Mouse (Mus musculus): ENCODE data around the gene Adamts14.

Adamts14 gene

DNA sequence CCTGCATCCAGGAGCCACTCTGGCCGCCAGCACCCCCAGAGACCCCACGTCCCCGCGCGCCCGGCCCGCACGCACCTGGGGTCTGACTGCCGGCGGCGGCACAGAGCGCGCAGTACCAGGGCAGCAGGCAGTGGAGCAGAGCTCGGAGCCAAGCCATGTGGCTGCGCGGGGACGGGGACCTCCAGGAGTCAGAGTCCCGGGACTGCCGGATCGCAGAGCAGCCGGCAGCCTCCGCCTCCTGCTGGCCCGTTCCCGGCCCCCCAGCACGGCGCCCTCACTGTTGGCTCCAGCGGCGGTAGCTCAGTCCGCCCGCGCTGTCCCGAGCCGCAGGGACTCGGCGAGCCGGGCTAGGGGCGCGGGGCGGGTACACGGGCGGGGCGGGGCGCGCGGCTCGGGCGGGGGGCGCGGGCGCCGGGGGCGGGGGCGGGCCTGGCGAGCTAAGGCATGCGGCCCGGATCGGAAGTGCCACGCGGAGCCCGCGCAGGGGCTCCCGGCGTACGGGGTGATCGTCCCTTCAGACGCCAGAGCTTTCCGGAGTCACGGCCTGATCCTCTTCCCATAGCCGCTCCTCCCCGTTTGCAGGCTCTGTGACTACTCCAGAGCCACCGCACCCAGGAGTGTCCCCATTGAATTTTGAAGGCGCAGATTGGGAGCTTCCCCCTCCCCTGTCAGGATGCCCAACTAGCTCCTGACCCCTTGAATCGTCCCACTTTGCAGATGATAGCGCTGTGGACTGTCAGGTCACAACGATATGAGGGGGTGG is at the start of gene Adamts14:
Adamts14 (minus strand) TSS at position 358 of the 763 bp plus-strand sequence.
- no peak for DNase-seq (ENCODE audit: low spot score)

DNA sequence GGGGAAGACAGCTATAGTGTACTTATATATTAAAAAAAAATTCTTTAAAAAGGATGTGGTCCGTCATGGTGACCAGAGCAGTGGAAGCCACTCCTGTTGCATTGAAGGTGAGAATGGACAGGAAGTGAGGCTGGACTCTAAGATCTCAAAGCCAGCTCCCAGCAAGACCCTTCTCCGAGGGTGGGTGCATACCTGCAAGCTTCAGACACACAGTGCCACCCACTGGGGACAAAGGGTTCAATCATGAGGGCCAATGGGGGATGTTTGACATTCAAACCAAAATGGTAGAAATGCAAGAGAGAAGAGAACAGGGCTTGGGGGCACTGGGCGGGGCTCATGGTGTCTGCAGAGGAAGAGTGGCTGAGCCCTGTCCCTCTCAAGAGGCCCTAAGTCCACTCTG is 45.3 kb upstream of the Adamts14 start:
- DNase-seq (ENCODE audit: low spot score) = no peak

GRCm38 (mm10) chr10:61315324-61315880 is 42.2 kb upstream of the Adamts14 start:
- no peak for DNase-seq (ENCODE audit: low spot score)

DNA sequence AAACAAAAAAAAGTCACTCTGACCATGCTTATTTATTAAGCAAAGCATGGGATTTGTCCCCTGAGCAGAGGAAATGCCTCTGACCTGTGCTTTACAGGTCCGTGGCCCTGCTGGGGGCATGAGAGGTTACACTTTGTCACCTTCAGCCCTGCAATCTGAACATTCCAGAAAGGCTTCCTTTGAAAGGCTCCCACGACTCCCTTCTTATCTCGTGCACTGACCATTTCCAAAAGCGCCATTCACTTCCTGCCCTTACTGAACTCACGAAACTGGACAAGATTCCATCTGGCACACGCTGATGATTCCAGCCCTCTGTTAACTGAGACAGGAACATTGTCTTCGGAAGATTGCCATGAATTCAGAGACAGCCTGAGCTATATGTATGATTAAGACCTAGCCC is 40.5 kb upstream of the Adamts14 start:
- no peak for DNase-seq (ENCODE audit: low spot score)

- no peak for DNase-seq (ENCODE audit: low spot score)
Measured at GRCm38 (mm10) chr10:61312754-61313153, 39.5 kb upstream of the Adamts14 start.

DNA sequence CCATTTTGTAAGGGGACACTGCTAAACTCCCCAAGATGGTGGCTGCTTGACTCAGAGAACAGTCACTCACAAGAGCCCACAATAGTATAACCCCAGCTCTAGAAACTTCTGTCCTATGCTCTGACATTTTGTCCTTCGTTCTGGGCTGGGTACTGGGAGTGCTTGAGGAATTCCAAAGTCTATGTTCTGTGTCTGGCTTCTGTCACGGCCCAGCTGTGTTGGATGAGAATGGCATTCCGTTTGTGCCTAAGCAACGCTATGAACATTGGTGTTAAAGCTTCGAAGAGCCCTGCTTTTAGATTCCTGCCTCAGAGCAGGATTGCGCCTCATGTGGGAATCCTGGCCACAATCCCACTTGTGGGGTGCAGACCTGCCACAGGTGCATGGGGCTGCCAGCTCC is 38.9 kb upstream of the Adamts14 start:
- no peak for DNase-seq (ENCODE audit: low spot score)

DNA sequence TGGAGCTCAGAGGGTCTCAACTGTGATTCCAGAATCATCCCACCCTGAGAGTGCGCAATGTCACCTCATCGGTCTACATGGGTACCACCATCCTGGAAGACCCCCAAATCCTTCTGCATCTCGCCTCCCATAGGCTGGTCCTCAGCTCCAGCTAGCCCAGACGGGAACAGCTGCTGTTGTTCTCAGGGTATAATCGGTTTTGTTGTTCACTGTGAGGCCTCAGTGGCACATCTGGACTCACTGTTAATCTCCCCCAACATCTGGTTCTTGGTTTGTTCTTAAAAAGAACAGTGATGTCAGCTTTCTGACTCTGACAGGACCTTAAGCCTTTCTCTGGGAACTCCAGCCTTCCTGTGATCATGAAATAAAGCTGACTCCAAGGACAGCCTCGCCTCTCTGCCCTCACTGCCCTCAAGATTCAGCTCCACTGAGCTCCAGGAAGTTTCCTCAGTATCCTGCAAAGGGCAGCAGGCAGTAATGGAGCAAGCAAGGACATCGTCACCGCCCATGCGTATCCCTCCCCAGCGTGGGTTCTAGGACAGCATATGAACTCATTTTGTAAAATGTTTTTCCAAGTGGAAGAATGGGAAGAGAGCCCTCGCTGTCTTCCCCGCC is 35.6 kb upstream of the Adamts14 start:
- no peak for DNase-seq (ENCODE audit: low spot score)

DNA sequence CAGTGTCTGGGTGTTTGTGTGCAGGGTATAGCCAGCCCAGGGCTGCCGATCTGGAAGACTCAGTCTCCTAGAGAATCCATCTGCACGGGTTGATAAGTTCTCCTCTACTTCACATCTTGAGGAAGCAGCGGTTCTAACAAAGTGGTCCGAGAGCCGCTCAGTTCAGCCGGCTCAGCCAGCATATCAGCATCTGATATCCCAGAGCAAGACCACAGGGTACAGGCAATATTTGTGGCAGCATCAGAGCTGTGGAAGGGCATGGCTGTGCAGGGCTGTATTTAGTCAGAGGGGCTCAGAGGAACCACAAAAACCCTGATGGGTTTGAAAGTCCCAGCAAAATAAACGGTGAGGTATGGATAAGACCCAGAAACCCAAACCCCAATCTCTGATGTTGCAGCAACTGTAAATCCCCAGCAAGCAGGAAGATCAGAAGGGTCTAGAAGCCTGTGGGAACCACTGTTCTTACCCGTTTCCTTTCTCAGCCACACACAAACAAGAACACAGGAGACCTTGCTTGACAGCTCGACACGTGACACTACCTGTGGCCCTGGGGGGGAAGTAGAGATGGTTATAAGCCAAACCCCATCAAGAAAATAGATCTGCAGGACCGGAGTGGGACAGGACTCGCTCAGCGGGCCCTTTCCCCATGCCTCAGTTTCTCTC is 32.8 kb upstream of the Adamts14 start:
- no peak for DNase-seq (ENCODE audit: low spot score)

- no peak for DNase-seq (ENCODE audit: low spot score)
Measured at GRCm38 (mm10) chr10:61304046-61304445, 30.8 kb upstream of the Adamts14 start.

GRCm38 (mm10) chr10:61300996-61301395 is 27.8 kb upstream of the Adamts14 start:
- DNase-seq (ENCODE audit: low spot score) = no peak

DNA sequence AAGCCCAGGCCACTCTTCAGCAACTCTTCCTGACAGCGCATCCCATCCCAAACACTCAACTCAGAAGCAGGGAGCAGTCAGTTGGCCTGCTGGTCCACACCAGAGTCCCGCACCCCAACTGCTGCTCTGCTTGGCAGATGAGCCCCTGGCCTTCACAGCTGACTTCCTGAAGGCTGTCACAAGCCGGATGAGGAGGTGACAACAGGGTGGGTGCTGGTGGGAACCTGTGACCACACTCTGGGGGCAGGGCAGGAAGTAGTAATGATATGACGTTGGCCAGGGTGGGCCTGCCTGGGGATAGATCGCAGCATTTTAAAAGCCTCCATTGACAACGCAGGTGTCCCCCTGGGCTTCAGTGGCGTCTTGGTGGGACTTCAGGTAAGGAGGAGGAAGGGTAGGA is 24.2 kb upstream of the Adamts14 start, which contains the start of gene Prf1:
Prf1 (plus strand) TSS at position 357 of the 400 bp plus-strand sequence.
- DNase-seq (ENCODE audit: low spot score) = no peak

GRCm38 (mm10) chr10:61296713-61297445 is 23.6 kb upstream of the Adamts14 start:
- DNase-seq (ENCODE audit: low spot score) = no peak

DNA sequence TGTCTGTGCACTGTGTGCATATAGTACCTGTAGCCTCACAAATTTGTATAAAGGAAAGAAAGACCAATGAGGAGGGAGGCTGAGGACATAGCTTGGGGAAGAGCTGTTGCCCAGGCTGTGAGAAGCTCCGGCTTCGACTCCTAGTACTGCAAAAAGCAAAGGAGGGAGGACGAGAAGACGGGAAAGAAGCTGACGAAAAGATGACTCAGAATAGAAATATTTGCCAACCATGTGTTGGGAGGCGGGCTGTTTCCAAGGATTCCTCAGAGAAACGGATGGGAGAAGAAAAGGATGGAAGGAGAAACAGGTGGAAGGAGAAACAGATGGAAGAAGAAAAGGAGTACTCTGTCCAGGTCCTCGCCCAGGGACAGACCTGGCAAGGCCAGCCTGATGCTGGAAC is 21.0 kb upstream of the Adamts14 start:
- no peak for DNase-seq (ENCODE audit: low spot score)

- DNase-seq (ENCODE audit: low spot score) = no peak
Measured at GRCm38 (mm10) chr10:61290479-61290878, 17.2 kb upstream of the Adamts14 start.

- no peak for DNase-seq (ENCODE audit: low spot score)
Measured at GRCm38 (mm10) chr10:61290016-61290415, 16.8 kb upstream of the Adamts14 start.

DNA sequence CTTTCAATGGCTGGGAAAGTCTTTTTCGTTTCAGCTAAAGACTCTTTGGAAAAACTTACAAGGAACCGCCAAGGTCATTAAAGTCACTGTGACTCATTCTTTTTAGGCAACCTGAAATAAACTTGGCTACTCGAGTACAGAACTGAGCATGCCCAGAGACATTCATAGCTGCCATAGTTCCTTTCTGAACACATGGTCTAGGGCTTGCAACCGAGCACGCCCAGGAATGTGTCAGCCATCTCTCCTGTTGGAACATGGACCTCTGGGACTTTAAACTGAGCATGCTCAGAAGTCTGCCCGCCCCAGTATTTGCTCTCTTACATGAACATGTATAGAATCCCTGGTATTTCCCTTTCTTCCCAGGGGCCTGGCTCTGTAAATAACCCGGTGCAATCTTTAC is 13.0 kb upstream of the Adamts14 start:
- DNase-seq (ENCODE audit: low spot score) = no peak

GRCm38 (mm10) chr10:61285271-61285670 is 12.0 kb upstream of the Adamts14 start:
- no peak for DNase-seq (ENCODE audit: low spot score)

- no peak for DNase-seq (ENCODE audit: low spot score)
Measured at GRCm38 (mm10) chr10:61284309-61284708, 11.1 kb upstream of the Adamts14 start.

- DNase-seq (ENCODE audit: low spot score) = no peak
Measured at GRCm38 (mm10) chr10:61281115-61281514, 7.9 kb upstream of the Adamts14 start.

GRCm38 (mm10) chr10:61277918-61278674 is 4.9 kb upstream of the Adamts14 start:
- peak; percentile 10 for DNase-seq (ENCODE audit: low spot score)

DNA sequence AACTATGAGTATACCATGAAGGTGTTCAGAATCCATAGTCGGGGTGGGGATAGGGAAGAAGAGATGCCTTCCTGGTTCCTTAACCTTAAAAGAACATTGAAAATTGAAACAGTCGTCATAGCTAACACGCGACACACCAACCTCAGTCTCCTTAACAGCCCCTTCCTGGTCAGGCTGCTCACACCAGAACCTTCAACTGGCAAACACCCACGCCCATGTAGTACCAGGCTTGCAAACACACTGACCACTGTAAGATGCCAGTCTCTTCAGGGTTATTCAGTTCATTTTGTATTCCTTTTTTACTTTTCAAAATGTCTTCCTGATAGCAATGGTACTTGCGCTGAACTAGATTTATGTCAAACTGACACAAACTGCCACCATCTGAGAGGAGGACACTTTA is 3.8 kb upstream of the Adamts14 start:
- no peak for DNase-seq (ENCODE audit: low spot score)
